9 mouse cellular contexts compared by ENCODE assay signal in the genomic region with DNA sequence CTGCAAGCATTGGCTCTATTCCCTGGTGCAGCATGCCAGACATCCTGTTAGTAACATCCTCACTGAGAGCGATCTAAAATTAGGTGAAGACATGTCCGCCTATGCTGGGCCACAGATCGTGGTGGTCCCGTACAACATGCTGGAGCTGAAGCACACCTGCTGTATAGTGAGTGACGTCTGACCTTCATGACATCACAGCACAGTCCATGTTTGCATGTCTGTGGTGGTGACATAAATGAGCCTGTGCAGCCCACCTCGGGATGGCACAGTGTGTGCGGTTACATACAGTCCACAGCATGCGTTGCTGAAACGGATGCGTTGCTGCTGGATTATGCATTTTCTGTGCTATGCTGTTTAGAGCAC. TPM values are rescaled to one million over a fixed set of nuclear protein-coding genes. Genes with fewer than 3 reads are reported as not detected.
DNase-seq lines count a peak whose midpoint lies in the region; ATAC-seq lines count a peak whose summit lies in the region.
"Had no signal": no experiment of that assay in that cellular context is flagged by ENCODE, and none has a peak within 500 bp of the region (broad histone marks: within the 10 kb centered on the region; RNA-seq: fewer than 3 reads in every experiment).

No protein-coding gene starts in this region.

- no peaks in the 10 kb centered on the region for H3K27me3 ChIP-seq in hindbrain, embryonic 13.5 days
- no peaks in the 10 kb centered on the region for H3K27me3 ChIP-seq in hindbrain, embryonic 10.5 days (ENCODE audit: insufficient read depth, poor library complexity, severe bottlenecking)

- 0 out of 2 replicates have a peak, but pooled peaks have one; percentile 36 for ATAC-seq in hindbrain, embryonic 13.5 days (ENCODE audit: low FRiP score)

- intact Hi-C loops in heart, postnatal 36 days (cut with DNase I), result no loop called here

- 91% methylated on average over 10 of the region's 10 CpGs for WGBS in hindbrain, embryonic 13.5 days
- WGBS in hindbrain, embryonic 10.5 days, result 94% methylated on average over 10 of the region's 10 CpGs

- H3K4me2 ChIP-seq in hindbrain, embryonic 13.5 days, result no peak overlapping the region

- DNase-seq in hindbrain, embryonic 10.5 days (ENCODE audit: low spot score), result no peak
- peak; percentile 16 for DNase-seq in thymus, postnatal 14 days
- DNase-seq in thymus, postnatal 36 days, result no peak
- peak; percentile 28 to 41 for DNase-seq in heart, postnatal 36 days
- DNase-seq in thymus, postnatal 25 days, result peak; percentile 7
- no peak for DNase-seq in left cerebral cortex, adult 11 months (ENCODE audit: low spot score)
- DNase-seq in adrenal gland, adult 18-20 months (ENCODE audit: low spot score in 2 of 2), result no peak

- H3K9ac ChIP-seq in hindbrain, embryonic 13.5 days, result no peak overlapping the region

- peaks cover 7% of the 10 kb centered on the region for H3K4me1 ChIP-seq in hindbrain, embryonic 13.5 days (replicated peaks)
- peaks cover 9% of the 10 kb centered on the region for H3K4me1 ChIP-seq in hindbrain, embryonic 10.5 days (replicated peaks)

- H3K27ac ChIP-seq in hindbrain, embryonic 13.5 days, result no peak overlapping the region
- no peak overlapping the region for H3K27ac ChIP-seq in hindbrain, embryonic 10.5 days

- 0 out of 2 replicates have a peak, but pooled peaks cover 3% of the 10 kb centered on the region for H3K9me3 ChIP-seq in hindbrain, embryonic 13.5 days
- H3K9me3 ChIP-seq in hindbrain, embryonic 10.5 days, result 0 out of 2 replicates have a peak, but pooled peaks cover 3% of the 10 kb centered on the region

- H3K36me3 ChIP-seq in hindbrain, embryonic 13.5 days, result no peaks in the 10 kb centered on the region
- H3K36me3 ChIP-seq in hindbrain, embryonic 10.5 days, result no peaks in the 10 kb centered on the region

- no peak overlapping the region for H3K4me3 ChIP-seq in hindbrain, embryonic 13.5 days
- H3K4me3 ChIP-seq in hindbrain, embryonic 10.5 days, result no peak overlapping the region

RNA-seq across cellular contexts. Expression of gene Spry1, which starts 33.9 kb away (rescaled TPM):
- polyA plus RNA-seq in hindbrain, embryonic 13.5 days (2015; fragmentation: Nextera tagmentation; extraction: Ambion mirVana), result 4.4 and 5.7 TPM in 2 replicates
- 11.3 and 16.9 TPM in 2 replicates for polyA plus RNA-seq in hindbrain, embryonic 10.5 days (2016; fragmentation: Nextera tagmentation; extraction: Ambion mirVana)
- total RNA-seq in heart, postnatal 36 days (2021), result 10 to 100 TPM; 19.9 to 21.5 TPM
- total RNA-seq in adrenal gland, adult 18-20 months (2021), result 10 to 100 TPM; 20.4 to 24.4 TPM
- total RNA-seq: MEL had no signal

Comparison
In these comparisons a context has a peak if more than half of its experiments do, and no peak if none do; other contexts are left out.
1. DNase-seq: peak in thymus, postnatal 14 days (single experiment), heart, postnatal 36 days (2 of 2) and thymus, postnatal 25 days (single experiment); none in hindbrain, embryonic 10.5 days (single experiment), thymus, postnatal 36 days (0 of 2), left cerebral cortex, adult 11 months (single experiment) and adrenal gland, adult 18-20 months (0 of 2).